14 mouse cellular contexts compared by ENCODE assay signal in the genomic region with DNA sequence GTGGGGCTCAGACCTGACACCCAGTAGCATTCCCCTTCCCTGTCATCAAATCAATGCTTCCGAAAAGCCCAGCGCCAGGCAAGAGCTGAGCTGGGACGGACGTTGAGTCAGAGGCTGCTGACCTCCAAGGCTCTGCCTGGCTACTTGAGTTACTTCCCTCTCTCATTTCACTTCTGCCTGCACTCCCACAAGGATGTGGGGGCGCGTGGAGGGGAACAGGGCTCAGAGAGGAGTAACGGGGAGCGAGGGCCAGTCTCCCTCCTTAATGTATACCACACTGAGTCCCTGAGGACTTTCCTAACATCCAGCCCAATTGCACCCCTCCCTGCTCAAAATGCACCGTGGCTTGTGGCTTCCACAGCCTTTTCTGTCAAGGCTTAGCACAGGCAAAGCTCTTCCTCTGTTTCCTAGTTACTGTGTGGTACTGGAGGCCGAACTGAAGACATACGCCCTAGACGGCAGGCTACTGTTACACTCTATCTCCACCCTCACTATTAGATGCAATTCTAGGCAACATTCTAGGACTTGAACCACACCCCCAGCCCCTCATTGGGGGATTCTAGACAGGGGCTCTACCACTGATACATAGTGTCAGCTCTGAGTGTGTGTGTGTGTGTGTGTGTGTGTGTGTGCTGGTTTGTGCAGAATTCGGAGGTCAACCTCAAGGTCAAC. TPM values are rescaled to one million over a fixed set of nuclear protein-coding genes. Genes with fewer than 3 reads are reported as not detected.
DNase-seq lines count a peak whose midpoint lies in the region; TF ChIP-seq lines count a peak whose summit lies in the region.
"Had no signal": no experiment of that assay in that cellular context is flagged by ENCODE, and none has a peak within 500 bp of the region (broad histone marks: within the 10 kb centered on the region; RNA-seq: fewer than 3 reads in every experiment).

No protein-coding gene starts in this region.

- no peaks in the 10 kb centered on the region for H3K27me3 ChIP-seq in heart, adult 2 months (ENCODE audit: control insufficient read depth, insufficient read depth, low read length)

- no peak overlapping the region for H3K27ac ChIP-seq in heart, adult 2 months
- peak overlapping the region; percentile 62; the same call in 1 of the 2 replicates for H3K27ac ChIP-seq in brown adipose tissue, adult 24 weeks (replicated peaks; ENCODE audit: low read depth, low read length)
- peak overlapping the region; percentile 98 for H3K27ac ChIP-seq in macrophage
- H3K27ac ChIP-seq: heart, embryonic 10.5 days; midbrain, embryonic 12.5 days had no signal

- H3K4me1 ChIP-seq in heart, adult 2 months (ENCODE audit: control insufficient read depth, insufficient read depth, low read length) = peaks cover 2% of the 10 kb centered on the region
- 0 out of 2 replicates have a peak, but pooled peaks cover under 1% of the 10 kb centered on the region for H3K4me1 ChIP-seq in brown adipose tissue, adult 24 weeks (ENCODE audit: control insufficient read depth, insufficient read depth, insufficient read length, low read length)
- H3K4me1 ChIP-seq: midbrain, embryonic 12.5 days had no signal

- TF ChIP-seq CTCF in heart, adult 2 months (IDR thresholded peaks at IDR 0.05) = no peak

- no peak for TF ChIP-seq POLR2A in heart, adult 2 months (IDR thresholded peaks at IDR 0.05; ENCODE audit: insufficient read depth, low read depth, low read length)

- DNase-seq in heart, adult 11 months = peak; percentile 94
- no peak for DNase-seq in heart, adult 2 months
- DNase-seq in 416B (ENCODE audit: low read depth) = peak; percentile 66
- no peak for DNase-seq in right cerebral cortex, postnatal 10 days (ENCODE audit: low spot score in 2 of 2)
- no peak for DNase-seq in urinary bladder, postnatal 10 days (ENCODE audit: low spot score)
- no peak for DNase-seq in lung, postnatal 14 days
- DNase-seq: kidney, postnatal 4 days; thymus, postnatal 4 days had no signal

- no peak overlapping the region for H3K4me3 ChIP-seq in heart, adult 2 months
- no peak overlapping the region for H3K4me3 ChIP-seq in brown adipose tissue, adult 24 weeks (ENCODE audit: insufficient read depth, low read depth, low read length)
- H3K4me3 ChIP-seq in macrophage (ENCODE audit: inconsistent target) = no peak overlapping the region
- H3K4me3 ChIP-seq: heart, embryonic 10.5 days; midbrain, embryonic 12.5 days had no signal

- intact Hi-C loops in heart, adult 2 months (cut with DNase I) = loop anchor here (5.0 kb wide), 1 partner anchor 72 kb away; the partner anchor contains the start of gene Zfp94

- no peaks in the 10 kb centered on the region; the same call in 1 of the 2 replicates for H3K79me2 ChIP-seq in heart, adult 2 months (replicated peaks; ENCODE audit: control insufficient read depth, insufficient read depth, low read length)
- H3K79me2 ChIP-seq in macrophage (ENCODE audit: inconsistent target) = peaks cover 63% of the 10 kb centered on the region

- WGBS in heart, adult 2 months = 47% methylated on average over 13 of the region's 13 CpGs
- 4% methylated on average over 13 of the region's 13 CpGs for WGBS in macrophage (ENCODE audit: missing documents)

- no peaks in the 10 kb centered on the region for H3K36me3 ChIP-seq in heart, adult 2 months (ENCODE audit: control insufficient read depth, insufficient read depth, low read length)
- H3K36me3 ChIP-seq in macrophage (ENCODE audit: inconsistent target) = no peaks in the 10 kb centered on the region
- H3K36me3 ChIP-seq: heart, embryonic 10.5 days; midbrain, embryonic 12.5 days had no signal

- TF ChIP-seq EP300 in heart, adult 2 months (IDR thresholded peaks at IDR 0.05; ENCODE audit: insufficient read depth, low read depth, low read length) = no peak

- no peak overlapping the region for H3K9ac ChIP-seq in heart, adult 2 months (ENCODE audit: low read depth, low read length)
- H3K9ac ChIP-seq: midbrain, embryonic 12.5 days had no signal

RNA-seq across cellular contexts. Expression of gene Smg9, which starts 9.8 kb away (rescaled TPM):
- total RNA-seq in heart, adult 2 months (2021) = 1 to 10 TPM; 5.9 to 6.6 TPM
- 19.2 and 21.4 TPM in 2 replicates for polyA plus RNA-seq in heart, adult 2 months (2012; rRNA removed)
- 6.1 and 8.2 TPM in 2 replicates for polyA plus RNA-seq in brown adipose tissue, adult 24 weeks (2012; ENCODE audit: insufficient read depth, insufficient read length, missing spikeins)
- 100 to 1,000 TPM; 127 to 223 (median 160) TPM for total RNA-seq in macrophage (2018; cell fraction: chromatin; rRNA removed)
- total RNA-seq in macrophage (2018; cell fraction: cytosol; rRNA removed) = 10 to 100 TPM; 15.4 to 41.1 (median 24.8) TPM
- 100 to 1,000 TPM in 11 of 26 experiments, 10 to 100 TPM in 15; 59.9 to 137 (median 93.6) TPM for total RNA-seq in macrophage (2018; cell fraction: nucleus; rRNA removed)
- 19.7 to 29.3 TPM (median 20.3 TPM) in 3 replicates for polyA plus RNA-seq in macrophage (2018)

RNA-seq across cellular contexts. Expression of gene Kcnn4, which starts 19.6 kb away (rescaled TPM):
- total RNA-seq in heart, adult 2 months (2021) = 1 to 10 TPM in 1 of 2 experiments, under 1 TPM in 1; 0.91 to 1.1 TPM
- polyA plus RNA-seq in heart, adult 2 months (2012; rRNA removed) = 1.2 and 1.9 TPM in 2 replicates
- polyA plus RNA-seq in brown adipose tissue, adult 24 weeks (2012; ENCODE audit: insufficient read depth, insufficient read length, missing spikeins) = not detected in 2 replicates
- total RNA-seq in macrophage (2018; cell fraction: chromatin; rRNA removed) = 100 to 1,000 TPM in 4 of 26 experiments, 10 to 100 TPM in 21, 1 to 10 TPM in 1; 5.6 to 198 (median 45.1) TPM
- 10 to 100 TPM; 16.1 to 69.7 (median 46.9) TPM for total RNA-seq in macrophage (2018; cell fraction: cytosol; rRNA removed)
- 100 to 1,000 TPM in 8 of 26 experiments, 10 to 100 TPM in 18; 15.3 to 160 (median 78.6) TPM for total RNA-seq in macrophage (2018; cell fraction: nucleus; rRNA removed)
- polyA plus RNA-seq in macrophage (2018) = 11.1 to 85.5 TPM (median 12.1 TPM) in 3 replicates

RNA-seq across cellular contexts. Expression of gene Lypd5, which starts 40.7 kb away (rescaled TPM):
- total RNA-seq in heart, adult 2 months (2021) = not detected
- polyA plus RNA-seq in heart, adult 2 months (2012; rRNA removed) = not detected in 2 replicates
- polyA plus RNA-seq in brown adipose tissue, adult 24 weeks (2012; ENCODE audit: insufficient read depth, insufficient read length, missing spikeins) = not detected in 2 replicates
- not detected for total RNA-seq in macrophage (2018; cell fraction: chromatin; rRNA removed)
- not detected for total RNA-seq in macrophage (2018; cell fraction: cytosol; rRNA removed)
- not detected for total RNA-seq in macrophage (2018; cell fraction: nucleus; rRNA removed)
- polyA plus RNA-seq in macrophage (2018) = not detected in 3 replicates
- polyA plus RNA-seq: heart, embryonic 10.5 days; hindbrain, embryonic 11.5 days; limb, embryonic 11.5 days; midbrain, embryonic 12.5 days had no signal

RNA-seq across cellular contexts. Expression of gene Tescl, which starts 55.9 kb away (rescaled TPM):
- not detected for total RNA-seq in heart, adult 2 months (2021)
- 0.35 and 0.66 TPM in 2 replicates for polyA plus RNA-seq in heart, adult 2 months (2012; rRNA removed)
- polyA plus RNA-seq in brown adipose tissue, adult 24 weeks (2012; ENCODE audit: insufficient read depth, insufficient read length, missing spikeins) = not detected in 2 replicates
- not detected for total RNA-seq in macrophage (2018; cell fraction: chromatin; rRNA removed)
- under 1 TPM in 1 of 26 experiments, not detected in 25; 0.17 TPM for total RNA-seq in macrophage (2018; cell fraction: cytosol; rRNA removed)
- not detected for total RNA-seq in macrophage (2018; cell fraction: nucleus; rRNA removed)
- polyA plus RNA-seq in macrophage (2018) = not detected in 3 replicates
- polyA plus RNA-seq: heart, embryonic 10.5 days; hindbrain, embryonic 11.5 days; limb, embryonic 11.5 days; midbrain, embryonic 12.5 days had no signal

Comparison
In these comparisons a context has a peak if more than half of its experiments do, and no peak if none do; other contexts are left out.
1. DNase-seq: peak in heart, adult 11 months (single experiment) and 416B (single experiment); none in heart, adult 2 months (0 of 2), right cerebral cortex, postnatal 10 days (0 of 2), urinary bladder, postnatal 10 days (single experiment) and lung, postnatal 14 days (single experiment).